Mouse (Mus musculus): ENCODE measurements at regions not wholly inside any gene's neighbourhood (a gene's known extent, or its start where the extent isn't known, plus 50 kb on each side); places are given as distances from the start of the nearest gene placed in this dataset.

DNA sequence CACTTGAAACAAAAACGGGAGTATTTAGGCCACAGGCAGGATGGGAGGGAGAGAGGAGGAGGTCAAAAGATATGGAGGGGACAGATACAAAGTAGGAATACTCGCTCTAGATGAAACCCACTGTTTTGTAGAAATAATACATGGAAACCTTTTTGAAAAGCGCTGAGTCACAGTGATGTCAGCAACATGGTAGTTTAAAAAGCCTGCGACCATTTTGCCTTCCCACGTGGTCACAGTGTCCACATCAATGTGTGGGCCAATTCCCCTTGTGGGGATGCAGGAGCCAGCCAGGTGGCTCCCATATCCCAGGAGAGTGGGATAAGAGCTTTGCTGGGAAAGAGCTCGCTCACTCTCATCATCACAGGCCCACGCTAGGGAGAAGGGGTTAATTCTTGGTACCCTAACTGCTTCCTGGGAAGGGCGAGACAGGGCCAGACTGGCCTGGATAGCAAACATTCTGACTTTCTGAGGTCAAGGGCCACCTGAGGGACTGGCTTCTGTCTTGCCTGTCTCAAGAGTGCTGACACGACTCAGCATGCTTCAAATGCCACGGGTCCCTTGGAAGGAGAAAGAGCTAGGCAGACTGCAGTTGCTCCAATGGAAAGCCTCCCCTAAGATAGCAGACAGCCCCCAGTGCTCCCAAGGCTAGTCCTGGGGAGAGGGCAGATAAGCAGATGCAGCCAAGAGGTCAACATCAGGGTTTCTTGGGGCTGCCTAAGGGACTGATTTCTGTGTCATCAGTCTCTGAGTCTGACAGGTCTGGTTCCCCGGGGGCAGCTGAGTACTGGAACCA, 143.3 kb upstream of the Usp9x start:
- TF ChIP-seq POLR2A (IDR thresholded peaks at IDR 0.05; ENCODE audit: borderline replicate concordance, extremely low read depth, low read depth, low read length) (no peak), CTCF (IDR thresholded peaks at IDR 0.05; ENCODE audit: insufficient read depth, low read length) (no peak)
